ENCODE assay signal across 8 mouse cellular contexts in genomic region chr2:92430723-92431541, GRCm38 (mm10). TPM values are rescaled to one million over a fixed set of nuclear protein-coding genes. Genes with fewer than 3 reads are reported as not detected.
A peak's percentile ranks its signal among the peaks of the same experiment; 100 is the strongest.
DNase-seq lines count a peak whose midpoint lies in the region; ATAC-seq lines count a peak whose summit lies in the region.

No protein-coding gene starts in this region.

- no peak overlapping the region for H3K9ac ChIP-seq in kidney, embryonic 15.5 days
- peak overlapping the region; percentile 90; the same call in 1 of the 2 replicates for H3K9ac ChIP-seq in liver, embryonic 12.5 days
- peak overlapping the region; percentile 82 for H3K9ac ChIP-seq in neural tube, embryonic 13.5 days

- peaks cover 66% of the 10 kb centered on the region for H3K4me1 ChIP-seq in kidney, embryonic 15.5 days
- peaks cover 75% of the 10 kb centered on the region for H3K4me1 ChIP-seq in liver, embryonic 12.5 days
- peaks cover 83% of the 10 kb centered on the region for H3K4me1 ChIP-seq in neural tube, embryonic 13.5 days (replicated peaks)

- peak; percentile 31; the same call in 1 of the 2 replicates for ATAC-seq in kidney, embryonic 15.5 days (replicated peaks; ENCODE audit: low FRiP score)
- peak; percentile 39 for ATAC-seq in liver, embryonic 12.5 days
- peak; percentile 21 for ATAC-seq in neural tube, embryonic 13.5 days (ENCODE audit: low read depth)

- H3K4me2 ChIP-seq in kidney, embryonic 15.5 days: peak overlapping the region; percentile 88
- peak overlapping the region; percentile 99 for H3K4me2 ChIP-seq in liver, embryonic 12.5 days
- peak overlapping the region; percentile 73 for H3K4me2 ChIP-seq in neural tube, embryonic 13.5 days

- peak overlapping the region; percentile 75 for H3K27ac ChIP-seq in kidney, embryonic 15.5 days
- H3K27ac ChIP-seq in liver, embryonic 12.5 days: peak overlapping the region; percentile 83; the same call in 1 of the 2 replicates
- H3K27ac ChIP-seq in neural tube, embryonic 13.5 days (replicated peaks): peak overlapping the region; percentile 88

- peaks cover under 1% of the 10 kb centered on the region; the same call in 1 of the 2 replicates for H3K36me3 ChIP-seq in kidney, embryonic 15.5 days
- H3K36me3 ChIP-seq in liver, embryonic 12.5 days: peaks cover 16% of the 10 kb centered on the region
- peaks cover 2% of the 10 kb centered on the region; the same call in 1 of the 2 replicates for H3K36me3 ChIP-seq in neural tube, embryonic 13.5 days

- H3K9me3 ChIP-seq in kidney, embryonic 15.5 days (replicated peaks): no peaks in the 10 kb centered on the region
- no peaks in the 10 kb centered on the region for H3K9me3 ChIP-seq in liver, embryonic 12.5 days (replicated peaks)
- no peaks in the 10 kb centered on the region for H3K9me3 ChIP-seq in neural tube, embryonic 13.5 days

- peaks cover 4% of the 10 kb centered on the region; the same call in 1 of the 2 replicates for H3K27me3 ChIP-seq in kidney, embryonic 15.5 days
- H3K27me3 ChIP-seq in liver, embryonic 12.5 days (replicated peaks): peaks cover 6% of the 10 kb centered on the region; the same call in 1 of the 2 replicates
- peaks cover 6% of the 10 kb centered on the region; the same call in 1 of the 2 replicates for H3K27me3 ChIP-seq in neural tube, embryonic 13.5 days

- peak overlapping the region; percentile 81 for H3K4me3 ChIP-seq in kidney, embryonic 15.5 days (replicated peaks)
- peak overlapping the region; percentile 87 for H3K4me3 ChIP-seq in liver, embryonic 12.5 days
- H3K4me3 ChIP-seq in neural tube, embryonic 13.5 days: peak overlapping the region; percentile 73

- peak; percentile 44 for DNase-seq in ovary, postnatal 36 days (ENCODE audit: low spot score)
- DNase-seq in ovary, postnatal 10 days (ENCODE audit: low spot score): no peak
- DNase-seq in embryo, embryonic 10.5 days (ENCODE audit: low spot score): peak; percentile 42
- peak; percentile 76 to 82 for DNase-seq in heart, adult 18-20 months
- no peak for DNase-seq in spleen, adult 18-20 months

- 65% methylated on average over 21 of the region's 21 CpGs for WGBS in kidney, embryonic 15.5 days
- 59% methylated on average over 21 of the region's 21 CpGs for WGBS in liver, embryonic 12.5 days (ENCODE audit: insufficient replicate concordance)
- 60% methylated on average over 21 of the region's 21 CpGs for WGBS in neural tube, embryonic 13.5 days

RNA-seq across cellular contexts. Expression of gene Cry2, which starts 2.9 kb away (rescaled TPM):
- 10 to 100 TPM; 15.4 to 16.7 TPM for total RNA-seq in heart, adult 18-20 months (2021)
- 17.7 and 21.3 TPM in 2 replicates for polyA plus RNA-seq in kidney, embryonic 15.5 days (2015; fragmentation: Nextera tagmentation; extraction: Ambion mirVana)
- polyA plus RNA-seq in liver, embryonic 12.5 days (2016; fragmentation: Nextera tagmentation; extraction: Ambion mirVana): 14.1 and 14.5 TPM in 2 replicates
- 35.9 and 37.7 TPM in 2 replicates for polyA plus RNA-seq in neural tube, embryonic 13.5 days (2015; fragmentation: Nextera tagmentation; extraction: Ambion mirVana)

RNA-seq across cellular contexts. Expression of gene Slc35c1, which starts 29.4 kb away (rescaled TPM):
- 1 to 10 TPM; 5.4 to 6.0 TPM for total RNA-seq in heart, adult 18-20 months (2021)
- 15.1 and 16.2 TPM in 2 replicates for polyA plus RNA-seq in kidney, embryonic 15.5 days (2015; fragmentation: Nextera tagmentation; extraction: Ambion mirVana)
- polyA plus RNA-seq in liver, embryonic 12.5 days (2016; fragmentation: Nextera tagmentation; extraction: Ambion mirVana): 15.3 and 15.5 TPM in 2 replicates
- polyA plus RNA-seq in neural tube, embryonic 13.5 days (2015; fragmentation: Nextera tagmentation; extraction: Ambion mirVana): 12.3 and 13.1 TPM in 2 replicates

RNA-seq across cellular contexts. Expression of gene Mapk8ip1, which starts 29.9 kb away (rescaled TPM):
- total RNA-seq in heart, adult 18-20 months (2021): 1 to 10 TPM; 3.2 to 3.7 TPM
- 32.1 and 34.9 TPM in 2 replicates for polyA plus RNA-seq in kidney, embryonic 15.5 days (2015; fragmentation: Nextera tagmentation; extraction: Ambion mirVana)
- 4.6 and 4.7 TPM in 2 replicates for polyA plus RNA-seq in liver, embryonic 12.5 days (2016; fragmentation: Nextera tagmentation; extraction: Ambion mirVana)
- polyA plus RNA-seq in neural tube, embryonic 13.5 days (2015; fragmentation: Nextera tagmentation; extraction: Ambion mirVana): 138 and 152 TPM in 2 replicates

RNA-seq across cellular contexts. Expression of gene 1700029I15Rik, which starts 48.6 kb away (rescaled TPM):
- total RNA-seq in heart, adult 18-20 months (2021): 1 to 10 TPM in 1 of 2 experiments, under 1 TPM in 1; 0.25 to 1.1 TPM
- polyA plus RNA-seq in kidney, embryonic 15.5 days (2015; fragmentation: Nextera tagmentation; extraction: Ambion mirVana): 3.2 and 3.4 TPM in 2 replicates
- polyA plus RNA-seq in liver, embryonic 12.5 days (2016; fragmentation: Nextera tagmentation; extraction: Ambion mirVana): 1.1 and 1.4 TPM in 2 replicates
- polyA plus RNA-seq in neural tube, embryonic 13.5 days (2015; fragmentation: Nextera tagmentation; extraction: Ambion mirVana): 6.4 TPM in 2 replicates

RNA-seq across cellular contexts. Expression of gene Large2, which starts 56.3 kb away (rescaled TPM):
- total RNA-seq in heart, adult 18-20 months (2021): under 1 TPM in 1 of 2 experiments, not detected in 1; 0.41 TPM
- 26.0 and 29.5 TPM in 2 replicates for polyA plus RNA-seq in kidney, embryonic 15.5 days (2015; fragmentation: Nextera tagmentation; extraction: Ambion mirVana)
- 1.8 and 2.0 TPM in 2 replicates for polyA plus RNA-seq in liver, embryonic 12.5 days (2016; fragmentation: Nextera tagmentation; extraction: Ambion mirVana)
- 0.74 and 1.4 TPM in 2 replicates for polyA plus RNA-seq in neural tube, embryonic 13.5 days (2015; fragmentation: Nextera tagmentation; extraction: Ambion mirVana)

Comparison
In these comparisons a context has a peak if more than half of its experiments do, and no peak if none do; other contexts are left out.
1. DNase-seq: peak in ovary, postnatal 36 days (single experiment), embryo, embryonic 10.5 days (single experiment) and heart, adult 18-20 months (2 of 2); none in ovary, postnatal 10 days (single experiment) and spleen, adult 18-20 months (0 of 2).
2. Peak in every context shown above with its lines, with median percentiles within 50 percentile points of each other: ATAC-seq, H3K27ac ChIP-seq, H3K4me2 ChIP-seq and H3K4me3 ChIP-seq.